Mouse (Mus musculus): ENCODE measurements around the gene Crygs.

The Crygs gene

DNA sequence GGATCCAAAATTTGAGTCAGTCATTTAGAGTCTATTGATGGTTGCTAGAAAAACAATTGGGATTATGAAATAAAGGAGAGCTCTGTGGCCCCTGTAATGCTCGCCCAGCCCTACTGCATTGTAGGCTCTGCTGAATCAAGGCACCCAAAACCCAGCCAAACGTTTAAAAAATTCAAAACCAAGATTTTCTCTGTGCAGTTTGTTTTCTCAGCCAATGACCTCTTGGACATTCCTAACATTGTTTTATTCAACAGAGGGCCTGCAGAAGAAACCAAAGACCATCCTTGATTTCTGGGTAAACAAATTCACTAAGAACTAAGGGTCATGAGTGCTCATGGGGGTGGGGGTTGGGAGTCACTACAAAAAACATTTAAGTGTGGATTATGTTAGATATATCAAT lies at the start of gene Crygs:
Crygs (minus strand) TSS at position 101 of the 400 bp plus-strand sequence.
- no peak for DNase-seq (ENCODE audit: extremely low spot score, low read depth, low spot score)

GRCm38 (mm10) chr16:22857431-22858113 lies 46.2 kb upstream of the Crygs start, which contains the start of the genes Tbccd1 and Dnajb11:
Tbccd1 (minus strand) TSS chr16:22857669.
Dnajb11 (plus strand) TSS chr16:22857845.
- DNase-seq (ENCODE audit: extremely low spot score, low read depth, low spot score) = peak; percentile 97

DNA sequence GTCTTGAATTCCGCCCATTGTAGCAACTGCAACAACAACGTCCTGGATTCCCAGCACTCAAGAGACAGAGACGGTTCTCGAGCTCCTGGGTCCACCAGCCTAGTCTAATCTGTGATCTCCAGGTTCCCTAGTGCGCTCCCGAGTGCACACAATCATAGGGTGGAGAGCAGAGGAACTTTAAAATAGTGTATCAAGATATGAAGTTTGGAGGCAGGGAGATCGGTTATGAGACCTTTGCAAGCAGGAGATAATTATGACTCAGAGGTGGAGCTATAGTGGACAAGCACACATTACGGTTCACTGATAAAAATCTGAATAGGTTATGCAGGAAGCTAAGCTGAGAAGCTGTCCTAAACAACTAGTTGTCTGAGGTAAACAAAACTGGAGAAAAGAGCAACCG lies 45.4 kb upstream of the Crygs start:
- no peak for DNase-seq (ENCODE audit: extremely low spot score, low read depth, low spot score)

GRCm38 (mm10) chr16:22852709-22853108 lies 41.3 kb upstream of the Crygs start:
- no peak for DNase-seq (ENCODE audit: extremely low spot score, low read depth, low spot score)

DNA sequence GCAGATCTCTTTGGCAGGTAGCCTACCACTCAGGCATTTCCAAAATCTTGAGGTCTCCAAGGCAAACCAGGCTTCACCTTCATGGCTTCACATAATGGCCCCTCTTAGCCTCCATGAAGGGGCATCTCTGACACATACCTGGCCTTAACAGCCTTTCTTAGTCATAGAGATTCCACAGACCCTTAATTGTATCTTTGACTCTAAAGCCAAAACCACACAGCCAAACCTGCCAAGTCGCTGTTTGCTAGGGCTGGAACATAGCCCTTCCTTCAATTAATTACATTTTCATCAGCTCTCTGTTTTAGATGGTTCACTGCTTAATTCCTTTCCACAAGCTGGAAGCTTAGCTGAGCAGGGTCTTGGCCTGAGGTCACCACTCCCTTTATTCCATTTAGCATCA lies 37.0 kb upstream of the Crygs start:
- no peak for DNase-seq (ENCODE audit: extremely low spot score, low read depth, low spot score)

- no peak for DNase-seq (ENCODE audit: extremely low spot score, low read depth, low spot score)
Observed at GRCm38 (mm10) chr16:22847686-22848085, 36.3 kb upstream of the Crygs start.

DNA sequence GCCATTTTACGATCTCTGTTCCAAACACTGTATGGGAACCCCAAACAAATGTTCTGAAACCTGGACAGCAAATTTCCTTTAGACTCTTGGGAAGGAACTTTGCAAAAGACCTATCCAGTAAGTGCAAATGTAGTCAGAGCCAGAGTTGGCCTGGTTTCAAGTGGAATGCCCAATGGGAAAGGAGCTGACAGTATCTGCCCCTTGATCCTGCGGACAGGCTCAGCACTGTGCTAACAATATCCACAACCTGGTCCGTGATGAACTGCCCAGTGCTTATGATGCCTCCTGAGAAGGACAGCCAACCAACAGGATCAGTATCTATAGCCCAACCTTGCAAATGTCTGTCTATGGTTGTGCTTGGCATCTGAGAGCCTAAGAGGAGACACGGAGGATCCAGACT lies 34.1 kb upstream of the Crygs start:
- DNase-seq (ENCODE audit: extremely low spot score, low read depth, low spot score) = no peak

DNA sequence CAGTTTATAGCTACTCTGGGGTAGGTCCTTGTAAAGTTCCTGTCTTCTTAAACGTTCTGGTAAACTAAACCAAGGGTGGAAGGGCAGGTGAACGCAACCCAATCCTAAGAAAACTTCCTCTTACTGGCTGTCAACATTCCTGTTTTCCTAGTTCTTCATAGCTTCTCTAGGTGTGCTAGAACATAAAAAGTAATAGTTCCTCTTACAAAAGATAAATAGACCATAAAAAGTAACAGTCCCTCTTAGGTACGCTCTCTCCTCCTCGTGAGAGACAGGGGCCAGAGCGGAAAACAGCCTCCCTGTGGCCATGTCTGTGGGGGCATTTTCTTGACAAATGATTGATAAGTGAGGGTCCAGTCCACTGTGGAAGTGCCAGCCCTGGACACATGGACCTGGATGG lies 33.5 kb upstream of the Crygs start:
- DNase-seq (ENCODE audit: extremely low spot score, low read depth, low spot score) = no peak

GRCm38 (mm10) chr16:22844061-22844801 lies 32.9 kb upstream of the Crygs start:
- peak; percentile 33 for DNase-seq (ENCODE audit: extremely low spot score, low read depth, low spot score)

- no peak for DNase-seq (ENCODE audit: extremely low spot score, low read depth, low spot score)
Observed at GRCm38 (mm10) chr16:22842871-22843270, 31.5 kb upstream of the Crygs start.

DNA sequence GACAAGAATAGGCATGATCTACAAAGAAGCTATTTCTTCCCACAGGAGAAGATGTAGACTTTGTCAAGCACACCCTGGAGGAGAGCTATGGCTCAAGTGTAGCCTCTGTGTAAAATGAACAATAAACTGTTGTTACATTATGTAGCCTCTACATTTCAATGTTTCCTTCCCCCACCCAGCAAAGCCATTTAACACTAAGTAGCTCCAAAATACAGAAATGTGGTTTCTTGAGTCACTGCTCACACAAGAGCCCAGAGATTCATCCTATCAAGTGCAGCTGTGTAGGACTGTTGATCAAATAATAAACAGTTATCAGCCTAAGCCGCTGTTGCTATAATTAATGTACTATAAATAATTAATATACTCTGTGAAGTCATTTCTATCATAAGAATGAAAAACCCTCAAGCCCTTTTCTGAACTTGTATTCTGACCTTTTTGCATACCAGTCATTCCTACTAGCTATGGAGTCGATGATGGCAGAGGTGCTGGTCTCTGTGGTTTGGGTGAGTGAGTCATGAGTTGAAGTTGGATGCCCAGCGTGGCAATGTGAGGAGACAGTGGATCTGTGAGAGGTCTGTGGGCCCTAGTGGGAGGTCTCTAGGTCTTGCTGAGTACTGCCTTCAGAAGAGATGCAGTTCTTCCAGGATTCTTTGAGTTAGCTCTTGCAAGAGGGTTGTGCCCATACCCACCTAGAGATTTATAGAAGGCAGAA lies 27.9 kb upstream of the Crygs start:
- no peak for DNase-seq (ENCODE audit: extremely low spot score, low read depth, low spot score)

DNA sequence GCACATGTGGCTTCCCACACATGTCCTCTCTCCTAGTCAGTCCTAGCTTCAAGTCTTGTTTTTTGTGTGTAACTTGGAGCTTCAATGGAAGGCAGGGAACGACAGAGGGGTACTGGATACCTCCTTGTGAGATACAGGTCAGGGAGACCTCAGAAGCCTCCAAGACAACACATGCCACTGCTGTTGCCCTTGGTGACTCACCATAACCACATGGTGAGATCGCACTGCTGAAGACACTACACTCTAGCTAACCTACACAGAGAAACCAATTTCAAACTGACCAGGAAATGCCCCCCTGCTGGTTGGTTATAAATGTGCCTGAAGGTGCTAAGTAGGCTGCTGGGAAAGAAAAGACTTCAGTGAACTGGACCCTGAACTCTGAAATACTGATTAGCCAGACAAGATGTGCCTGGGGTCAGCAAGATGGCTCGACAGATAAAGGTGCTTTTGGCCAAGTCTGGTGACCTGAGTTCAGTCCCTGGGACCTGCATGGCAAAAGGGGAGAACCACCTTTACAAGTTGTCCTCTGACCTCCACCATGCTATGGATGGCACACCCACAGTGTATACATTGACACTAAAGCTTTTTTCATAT lies 21.7 kb upstream of the Crygs start:
- DNase-seq (ENCODE audit: extremely low spot score, low read depth, low spot score) = no peak

DNA sequence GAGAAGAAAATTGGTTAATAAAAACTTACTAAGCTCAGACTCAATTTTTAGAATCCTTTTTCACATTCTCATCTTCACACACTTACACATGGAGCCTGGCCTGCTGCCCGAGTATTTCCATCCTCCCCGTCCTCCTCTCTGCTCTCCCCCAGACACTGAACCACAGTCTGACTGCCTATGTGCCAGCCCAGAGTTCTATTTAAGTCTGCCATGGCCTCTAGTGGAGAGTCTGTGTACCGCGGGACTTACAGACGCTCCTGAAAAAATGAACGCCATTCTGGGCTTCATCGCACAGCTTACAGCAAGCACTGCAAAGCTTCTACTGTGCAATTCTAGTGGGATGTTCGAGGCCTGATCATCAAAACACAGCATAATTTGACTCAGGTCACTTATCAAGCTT lies 9.4 kb upstream of the Crygs start:
- DNase-seq (ENCODE audit: extremely low spot score, low read depth, low spot score) = no peak

DNA sequence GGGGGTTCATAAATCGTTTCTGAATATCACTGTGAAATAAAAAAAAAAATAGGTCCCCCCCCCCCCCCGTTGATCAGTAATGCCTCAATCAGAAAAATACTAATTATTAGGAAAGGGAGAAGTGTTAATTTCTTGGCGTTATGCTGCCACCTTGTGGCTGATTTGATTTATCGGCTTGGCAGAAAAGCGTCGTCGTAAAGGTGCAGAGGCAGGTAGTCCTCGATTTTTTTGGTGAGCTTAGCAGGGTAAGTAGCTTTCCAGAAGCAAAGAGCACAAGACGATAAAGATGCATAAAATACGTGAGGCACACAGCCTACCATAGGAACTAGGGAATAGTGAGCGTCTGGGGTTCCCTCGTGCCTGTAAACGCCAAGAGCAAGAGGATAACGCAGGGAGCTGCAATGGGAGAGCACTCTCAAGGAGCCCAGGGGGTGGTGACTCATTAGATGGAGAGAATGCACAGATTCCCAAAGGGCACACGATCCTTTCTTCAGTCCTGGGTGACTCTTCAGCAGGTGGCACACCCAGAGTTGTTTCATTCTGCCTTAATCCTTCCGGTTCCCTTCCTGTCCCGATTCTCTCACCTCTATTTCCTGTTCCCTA lies 3.8 kb downstream of the Crygs start:
- DNase-seq (ENCODE audit: extremely low spot score, low read depth, low spot score) = peak; percentile 14

- DNase-seq (ENCODE audit: extremely low spot score, low read depth, low spot score) = no peak
Observed at GRCm38 (mm10) chr16:22802786-22803185, 8.6 kb downstream of the Crygs start.

- no peak for DNase-seq (ENCODE audit: extremely low spot score, low read depth, low spot score)
Observed at GRCm38 (mm10) chr16:22800849-22801109, 10.6 kb downstream of the Crygs start.

DNA sequence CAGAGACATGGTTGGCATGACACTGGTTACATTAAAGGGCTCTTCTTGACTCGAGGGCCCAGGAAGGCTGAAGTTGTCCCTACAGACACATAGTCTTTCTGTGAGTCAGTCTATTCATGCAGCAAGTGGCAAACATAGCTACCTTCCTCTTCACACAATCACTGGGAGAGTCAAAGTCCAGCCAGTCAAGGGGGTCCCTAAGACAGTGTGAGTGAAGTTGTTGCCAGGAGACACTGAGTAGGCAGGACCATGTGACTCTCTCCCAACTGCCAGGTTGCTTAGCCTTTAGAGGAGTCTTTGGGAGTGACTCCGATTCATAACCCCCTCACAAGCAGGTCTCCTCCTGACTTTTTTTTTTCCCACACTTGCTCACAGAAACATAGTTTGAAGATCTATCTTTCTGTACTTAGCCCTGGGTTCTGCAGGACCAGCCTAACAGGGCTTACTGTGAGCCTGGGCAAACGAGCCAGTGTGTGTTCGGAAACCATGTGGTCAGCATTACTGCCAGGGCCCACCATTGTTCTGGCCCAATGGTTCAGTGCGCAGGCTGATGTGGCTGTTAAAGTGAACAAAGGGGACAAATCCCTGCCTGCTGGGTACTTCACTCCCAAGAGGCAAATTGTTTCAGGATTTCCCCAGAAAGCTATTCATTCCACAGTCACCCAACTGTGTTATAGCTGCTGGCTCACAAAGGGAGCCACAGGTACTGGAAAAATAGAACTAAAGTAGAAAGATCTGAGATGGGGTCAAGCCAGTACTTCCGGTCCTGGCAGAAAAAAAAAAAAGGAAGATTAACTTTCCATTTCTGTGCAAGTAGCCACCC lies 11.1 kb downstream of the Crygs start:
- DNase-seq (ENCODE audit: extremely low spot score, low read depth, low spot score) = no peak

GRCm38 (mm10) chr16:22798520-22798919 lies 12.9 kb downstream of the Crygs start:
- no peak for DNase-seq (ENCODE audit: extremely low spot score, low read depth, low spot score)

GRCm38 (mm10) chr16:22797521-22797920 lies 13.9 kb downstream of the Crygs start:
- DNase-seq (ENCODE audit: extremely low spot score, low read depth, low spot score) = no peak

GRCm38 (mm10) chr16:22795497-22795896 lies 15.9 kb downstream of the Crygs start:
- no peak for DNase-seq (ENCODE audit: extremely low spot score, low read depth, low spot score)
